Mouse (Mus musculus) kidney, postnatal 4 days (tissue): ENCODE measurements around the gene Osmr.
"Not testable (repeated sequence)": the region's sequence is repeated elsewhere in the genome, so short reads cannot be mapped to it uniquely, and the experiment has no call there.

Source experiments
- DNase-seq, 2 experiments: peaks; one replicate each; pipeline ENCODE4 v3.0.0; 2021; ENCODE audit warnings: mixed read lengths in 2 of 2

The Osmr gene

GRCm38 (mm10) chr15:6859781-6860180, 15.0 kb downstream of the Osmr start:
- no peak for DNase-seq

- no peak for DNase-seq
Measured at GRCm38 (mm10) chr15:6858871-6859270, 15.9 kb downstream of the Osmr start.

- no peak for DNase-seq
Measured at GRCm38 (mm10) chr15:6857270-6857905, 17.4 kb downstream of the Osmr start.

GRCm38 (mm10) chr15:6849851-6850250, 24.9 kb downstream of the Osmr start:
- DNase-seq: no peak

GRCm38 (mm10) chr15:6840199-6840598, 34.6 kb downstream of the Osmr start:
- DNase-seq: no peak

- DNase-seq: no peak
Measured at GRCm38 (mm10) chr15:6815807-6816206, 59.0 kb downstream of the Osmr start.

- not testable (repeated sequence) for DNase-seq
Measured at GRCm38 (mm10) chr15:6801212-6801611, 73.6 kb downstream of the Osmr start.

GRCm38 (mm10) chr15:6792846-6793245, 81.9 kb downstream of the Osmr start:
- DNase-seq: no peak

- DNase-seq: no peak
Measured at GRCm38 (mm10) chr15:6791648-6792047, 83.1 kb downstream of the Osmr start.

GRCm38 (mm10) chr15:6790011-6790410, 84.8 kb downstream of the Osmr start:
- no peak for DNase-seq

- no peak for DNase-seq
Measured at GRCm38 (mm10) chr15:6787236-6787635, 87.5 kb downstream of the Osmr start.

GRCm38 (mm10) chr15:6786212-6786611, 88.6 kb downstream of the Osmr start:
- no peak for DNase-seq

- no peak for DNase-seq
Measured at GRCm38 (mm10) chr15:6772265-6772664, 102.5 kb downstream of the Osmr start.
